Mouse (Mus musculus) heart, postnatal 0 days (tissue): Measurements from ENCODE around the gene H2-K1. TPM values are rescaled to one million over a fixed set of nuclear protein-coding genes. Genes with fewer than 3 reads are reported as not detected.

ENCODE experiments used
- ATAC-seq: fragments of 200-750 bp; cut with Nextera tagmentation; 2 replicates; pipeline ENCODE4 v1.8.0; 2017; ENCODE audit warnings: low read depth, moderate number of reproducible peaks, moderate library complexity; ENCODE audit not compliant: insufficient read depth
- DNase-seq: peaks from one replicate; pipeline ENCODE4 v3.0.0-alpha.2; 2016; ENCODE audit warnings: low spot score
- H3K27ac ChIP-seq: fragments of 300-500 bp; sonication (generic); 2 replicates; pipeline ENCODE4 v1.5.1; 2014; ENCODE audit warnings: low read depth, mild to moderate bottlenecking
- H3K27me3 ChIP-seq: fragments of 300-500 bp; sonication (generic); 2 replicates; pipeline ENCODE4 v1.6.1; 2014; ENCODE audit warnings: low read length, mixed read lengths; ENCODE audit not compliant: control insufficient read depth, insufficient read depth
- H3K36me3 ChIP-seq: fragments of 300-500 bp; sonication (generic); replicated peaks from 2 replicates; pipeline ENCODE4 v1.6.1; 2014; ENCODE audit warnings: low read length, mixed read lengths; ENCODE audit not compliant: control insufficient read depth, insufficient read depth
- H3K4me1 ChIP-seq: fragments of 300-500 bp; sonication (generic); 2 replicates; pipeline ENCODE4 v1.6.1; 2014; ENCODE audit warnings: antibody characterized with exemption; ENCODE audit not compliant: control insufficient read depth, insufficient read depth
- H3K4me2 ChIP-seq: fragments of 300-500 bp; sonication (generic); 2 replicates; pipeline ENCODE4 v1.6.1; 2014; ENCODE audit warnings: low read depth, mild to moderate bottlenecking, low read length, moderate library complexity
- H3K4me3 ChIP-seq: fragments of 300-500 bp; sonication (generic); 2 replicates; pipeline ENCODE4 v1.5.1; 2014; ENCODE audit warnings: low read depth, low read length
- H3K9ac ChIP-seq: fragments of 300-500 bp; sonication (generic); replicated peaks from 2 replicates; pipeline ENCODE4 v1.6.1; 2014; ENCODE audit warnings: low read depth, low read length, mixed read lengths
- H3K9me3 ChIP-seq: fragments of 300-500 bp; sonication (generic); replicated peaks from 2 replicates; pipeline ENCODE4 v1.6.1; 2016; ENCODE audit warnings: low read length; ENCODE audit not compliant: control insufficient read depth
- CTCF ChIP-seq: IDR thresholded peaks from 2 replicates; pipeline ENCODE4 v1.5.1; 2016; ENCODE audit warnings: antibody characterized with exemption, control low read depth, low read depth
- EP300 ChIP-seq: IDR thresholded peaks from 2 replicates; pipeline ENCODE4 v1.6.1; 2016; ENCODE audit warnings: antibody characterized with exemption, low read depth
- WGBS: fragments of 180-500 bp; shearing (Covaris S2); extraction: QIAGEN DNeasy Blood & Tissue Kit; methylation state at CpG from one replicate; pipeline ENCODE4 v1.1.7; 2014; 5-methylcytosine and 5-hydroxymethylcytosine counted together
- polyA plus RNA-seq: library from polyadenylated mRNA; unstranded; fragments of >200 nt; fragmentation: Nextera tagmentation; extraction: Ambion mirVana; gene quantifications from 2 replicates; pipeline ENCODE4 v1.2.1, GENCODE M21; 2015
- total RNA-seq: library from RNA; depleted of rRNA; stranded (reverse); fragments of >200 nt; gene quantifications from 2 replicates; pipeline ENCODE4 v1.2.3, GENCODE M21; 2014; ENCODE audit warnings: low replicate concordance

Gene H2-K1
- total and polyA plus RNA-seq, 2 experiments from 2014 or later: 48.4 to 84.5 TPM

- H3K36me3 ChIP-seq: peaks cover 26% of the 10 kb centered on the region
- 37% methylated on average over 7 of the region's 7 CpGs for WGBS
- ATAC-seq: no peak
- no peak for DNase-seq
- H3K27me3 ChIP-seq: no peaks in the 10 kb centered on the region
- no peak overlapping the region for H3K9ac ChIP-seq
- TF ChIP-seq EP300 (no peak), CTCF (no peak)
- peak overlapping the region; percentile 97; the same call in 1 of the 2 replicates for H3K4me2 ChIP-seq
- H3K9me3 ChIP-seq: no peaks in the 10 kb centered on the region
- no peak overlapping the region for H3K4me3 ChIP-seq
- H3K27ac ChIP-seq: no peak overlapping the region
- H3K4me1 ChIP-seq: peaks cover 33% of the 10 kb centered on the region
These were observed 25.6 kb upstream of the H2-K1 start for GRCm38 (mm10) chr17:34025756-34026151.

DNA sequence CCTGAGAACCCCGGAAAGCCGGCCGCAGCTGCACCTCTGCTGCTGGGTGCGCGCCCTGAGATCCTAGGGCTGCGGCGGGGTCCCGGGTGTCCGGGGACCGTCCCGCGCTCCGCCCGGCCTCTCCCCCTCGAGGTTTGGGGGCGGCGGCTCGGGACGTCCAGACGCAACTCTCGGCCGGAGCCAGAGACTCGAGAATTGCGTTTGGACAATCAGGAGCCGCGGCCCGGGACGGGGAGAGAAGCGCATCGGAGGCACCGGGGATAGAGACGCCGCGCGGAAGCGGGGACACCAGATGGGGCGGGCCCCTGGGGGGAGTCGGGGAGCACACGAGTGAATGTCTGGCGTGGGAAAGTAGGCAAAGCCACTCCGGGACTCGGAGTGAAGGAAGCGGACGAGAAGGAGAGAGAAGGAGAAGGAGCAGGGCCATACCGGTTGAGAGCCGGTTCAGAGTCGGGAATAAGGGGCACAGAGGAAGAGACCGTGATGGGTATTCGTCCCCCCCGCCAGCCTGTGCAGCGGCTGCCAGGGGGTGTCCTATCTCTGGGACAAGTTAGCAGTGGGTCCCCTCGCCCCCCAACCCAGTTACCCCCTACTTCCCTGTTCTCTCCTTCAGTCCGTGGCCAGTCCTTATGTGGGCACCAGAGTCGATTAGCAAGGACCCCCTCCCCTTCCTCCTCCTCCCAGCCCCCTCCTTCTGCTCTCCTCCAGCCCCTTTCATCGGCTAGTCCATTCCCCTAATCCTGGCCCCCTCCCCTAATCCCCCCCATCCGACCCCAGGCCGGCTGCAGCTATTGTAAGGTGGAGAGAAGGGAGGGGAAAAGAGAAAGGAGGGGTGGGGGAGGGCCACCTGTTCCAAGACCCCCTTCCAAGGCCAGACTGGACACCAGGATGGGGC is 25.0 kb upstream of the H2-K1 start:
- peak overlapping the region; percentile 89 for H3K9ac ChIP-seq
- peak; percentile 12 for ATAC-seq
- peak overlapping the region; percentile 97 for H3K4me2 ChIP-seq
- no peak for DNase-seq
- peak overlapping the region; percentile 76 for H3K4me3 ChIP-seq
- WGBS: under 1% methylated on average over 57 of the region's 57 CpGs
- H3K27ac ChIP-seq: peak overlapping the region; percentile 85
- TF ChIP-seq CTCF (no peak), EP300 (no peak)
- H3K9me3 ChIP-seq: no peaks in the 10 kb centered on the region
- H3K4me1 ChIP-seq: peaks cover 26% of the 10 kb centered on the region
- H3K36me3 ChIP-seq: peaks cover 27% of the 10 kb centered on the region
- no peaks in the 10 kb centered on the region for H3K27me3 ChIP-seq

DNA sequence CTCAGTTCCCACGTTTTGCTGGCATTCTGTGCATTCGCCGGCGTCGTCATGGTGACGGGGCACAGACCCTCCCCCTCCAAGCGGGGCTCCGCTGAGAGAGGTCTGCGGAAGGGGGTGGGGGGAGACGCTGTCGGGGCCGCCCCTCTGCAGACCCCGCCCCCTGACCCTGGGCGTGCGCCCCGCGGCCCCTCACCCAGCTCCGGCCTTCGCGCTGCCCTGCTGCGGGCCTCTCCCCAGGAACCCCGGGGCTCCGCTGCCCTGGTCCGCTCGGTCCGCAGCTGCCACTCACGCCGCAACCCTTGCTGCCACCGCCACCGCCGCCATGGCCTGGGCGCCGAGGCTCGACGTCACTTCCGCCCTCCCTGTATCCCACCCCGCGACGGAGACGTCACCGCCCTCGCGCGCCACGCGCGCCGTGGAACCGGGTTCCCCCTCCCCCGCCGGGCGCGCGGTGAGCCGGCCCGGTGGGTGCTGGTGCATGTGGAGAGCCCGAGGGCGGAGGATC is 24.2 kb upstream of the H2-K1 start, which contains the start of gene Ring1:
Gene Ring1 (minus strand): TSS at position 364 of the 505 bp plus-strand sequence.
- Histone ChIP-seq H3K9me3 (no peaks in the 10 kb centered on the region), H3K4me3 (peak within 1 kb of the TSS; percentile 76), H3K27ac (peak within 1 kb of the TSS; percentile 85), H3K4me2 (peak within 1 kb of the TSS; percentile 97), H3K27me3 (no peaks in the 10 kb centered on the region), H3K9ac (peak within 1 kb of the TSS; percentile 89), H3K4me1 (peaks cover 22% of the 10 kb centered on the region), H3K36me3 (peaks cover 20% of the 10 kb centered on the region)
- no peak for TF ChIP-seq CTCF
- TF ChIP-seq EP300: 0 out of 2 replicates have a peak, but pooled peaks have one; percentile 28
- under 1% methylated on average over 39 of the region's 58 CpGs for WGBS
- DNase-seq (peak; percentile 63), ATAC-seq (peak; percentile 68)

GRCm38 (mm10) chr17:34023678-34024077 is 23.5 kb upstream of the H2-K1 start:
- ATAC-seq: no peak
- 0 out of 2 replicates have a peak, but pooled peaks cover 4% of the 10 kb centered on the region for H3K9me3 ChIP-seq
- peaks cover 13% of the 10 kb centered on the region for H3K36me3 ChIP-seq
- peak overlapping the region; percentile 97 for H3K4me2 ChIP-seq
- 61% methylated on average over 9 of the region's 9 CpGs for WGBS
- H3K27me3 ChIP-seq: no peaks in the 10 kb centered on the region
- peak overlapping the region; percentile 89; the same call in 1 of the 2 replicates for H3K9ac ChIP-seq
- H3K27ac ChIP-seq: peak overlapping the region; percentile 85; the same call in 1 of the 2 replicates
- no peak for DNase-seq
- peaks cover 22% of the 10 kb centered on the region for H3K4me1 ChIP-seq
- H3K4me3 ChIP-seq: peak overlapping the region; percentile 76
- no peak for TF ChIP-seq EP300
- TF ChIP-seq CTCF: no peak

DNA sequence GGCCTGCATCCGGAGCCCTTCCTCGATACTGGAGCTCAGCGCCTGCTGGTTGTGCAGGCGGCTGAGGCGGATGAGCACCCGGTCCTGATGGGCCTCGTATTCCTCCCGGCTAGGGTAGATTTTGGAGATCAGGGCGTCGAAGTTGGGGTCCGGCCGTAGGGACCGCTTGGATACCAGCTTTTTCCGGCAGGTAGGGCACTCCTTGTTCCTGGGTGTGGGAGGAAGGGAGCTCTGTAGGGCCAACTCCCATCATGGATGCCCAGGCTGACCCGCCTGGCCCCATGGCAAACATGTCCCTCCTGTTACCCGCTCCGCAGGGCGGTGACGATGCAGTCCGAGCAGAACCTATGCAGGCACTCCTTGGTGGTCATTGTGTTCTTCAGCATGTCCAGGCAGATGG is 22.8 kb upstream of the H2-K1 start:
- Histone ChIP-seq H3K4me3 (no peak overlapping the region), H3K27ac (no peak overlapping the region), H3K9me3 (0 out of 2 replicates have a peak, but pooled peaks cover 4% of the 10 kb centered on the region), H3K4me1 (peaks cover 22% of the 10 kb centered on the region), H3K4me2 (no peak overlapping the region), H3K36me3 (0 out of 2 replicates have a peak, but pooled peaks cover 11% of the 10 kb centered on the region), H3K9ac (no peak overlapping the region), H3K27me3 (no peaks in the 10 kb centered on the region)
- WGBS: 96% methylated on average over 20 of the region's 20 CpGs
- TF ChIP-seq EP300 (no peak), CTCF (no peak)
- ATAC-seq (no peak), DNase-seq (no peak)
